Mouse (Mus musculus) kidney, adult 8-10 months (tissue): ENCODE data around the gene Slc17a3.
A peak's percentile ranks its signal among the peaks of the same experiment; 100 is the strongest.

Source experiments
- DNase-seq, 2 experiments: peaks; one replicate each; pipeline ENCODE4 v3.0.0; 2022

The Slc17a3 gene

DNA sequence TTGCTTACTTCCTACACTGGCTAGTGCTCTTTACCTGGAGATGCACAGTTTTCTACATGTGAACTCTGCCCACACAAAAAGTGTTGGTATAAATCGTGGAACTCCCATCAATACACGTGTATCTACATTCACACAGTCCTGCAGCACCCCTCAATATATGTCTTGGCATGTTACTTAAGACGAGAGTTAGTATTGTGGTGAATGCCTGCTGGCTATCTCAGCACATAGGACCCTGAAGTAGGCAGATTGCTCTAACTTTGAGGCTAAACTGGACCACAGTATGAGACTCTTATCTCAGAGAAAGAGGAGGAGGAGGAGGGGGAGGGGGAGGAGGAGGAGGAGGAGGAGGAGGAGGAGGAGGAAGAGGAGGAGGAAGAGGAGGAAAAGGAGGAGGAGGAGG lies 39.9 kb downstream of the Slc17a3 start:
- no peak for DNase-seq

DNA sequence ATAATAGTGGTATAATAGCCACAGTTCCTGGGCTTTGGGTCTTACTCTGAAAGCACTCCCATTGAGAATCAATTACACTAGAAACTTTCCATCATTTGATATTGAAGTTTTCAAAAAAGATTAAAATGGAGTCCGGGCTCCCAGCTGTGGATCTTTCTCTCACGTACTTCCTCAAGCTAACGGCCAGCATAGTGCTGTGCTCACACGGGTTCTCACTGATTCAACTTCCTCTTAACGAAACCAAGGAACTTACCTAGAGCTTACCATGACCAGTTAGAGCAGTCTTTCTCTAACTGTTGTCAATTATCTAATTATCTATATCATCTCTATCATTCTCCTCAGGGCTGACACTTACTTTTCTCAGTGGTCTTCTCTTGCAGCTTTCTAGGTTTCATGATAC lies 40.4 kb downstream of the Slc17a3 start:
- no peak for DNase-seq

- DNase-seq, result no peak
Observed at GRCm38 (mm10) chr13:23885540-23885939, 46.3 kb downstream of the Slc17a3 start.

DNA sequence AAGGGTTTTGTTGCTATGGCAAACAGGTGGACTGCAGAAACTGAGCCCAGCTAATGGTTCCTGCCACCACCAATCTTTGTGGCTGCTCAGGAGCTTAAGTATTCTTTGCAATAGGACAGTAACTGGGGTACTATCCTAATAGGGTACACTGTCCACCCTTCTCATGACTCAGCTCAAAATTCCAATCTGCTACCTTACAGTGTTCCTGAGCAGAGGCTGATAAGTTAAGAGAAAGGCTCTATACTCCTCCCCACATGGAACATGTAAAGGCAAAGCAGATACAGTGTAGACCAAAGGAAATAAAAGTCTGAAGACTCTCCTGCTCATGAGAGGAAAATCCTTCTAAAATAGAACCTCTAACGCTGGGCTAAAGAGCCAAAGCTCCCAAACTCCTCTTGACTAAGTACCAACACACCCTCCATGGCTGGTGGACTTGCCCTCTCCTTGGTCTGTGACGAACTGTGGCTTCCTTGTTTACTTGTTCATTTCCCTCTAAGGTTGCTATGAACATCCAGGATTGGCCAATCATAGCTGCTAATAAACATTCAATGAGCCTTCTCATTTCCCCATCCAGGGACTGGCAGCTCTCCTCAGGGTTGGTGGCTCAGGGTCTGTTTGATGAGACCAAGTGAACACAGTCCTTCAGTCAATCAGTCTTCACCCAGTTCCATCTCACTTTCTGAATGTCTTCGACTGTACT lies 47.9 kb downstream of the Slc17a3 start:
- no peak for DNase-seq

DNA sequence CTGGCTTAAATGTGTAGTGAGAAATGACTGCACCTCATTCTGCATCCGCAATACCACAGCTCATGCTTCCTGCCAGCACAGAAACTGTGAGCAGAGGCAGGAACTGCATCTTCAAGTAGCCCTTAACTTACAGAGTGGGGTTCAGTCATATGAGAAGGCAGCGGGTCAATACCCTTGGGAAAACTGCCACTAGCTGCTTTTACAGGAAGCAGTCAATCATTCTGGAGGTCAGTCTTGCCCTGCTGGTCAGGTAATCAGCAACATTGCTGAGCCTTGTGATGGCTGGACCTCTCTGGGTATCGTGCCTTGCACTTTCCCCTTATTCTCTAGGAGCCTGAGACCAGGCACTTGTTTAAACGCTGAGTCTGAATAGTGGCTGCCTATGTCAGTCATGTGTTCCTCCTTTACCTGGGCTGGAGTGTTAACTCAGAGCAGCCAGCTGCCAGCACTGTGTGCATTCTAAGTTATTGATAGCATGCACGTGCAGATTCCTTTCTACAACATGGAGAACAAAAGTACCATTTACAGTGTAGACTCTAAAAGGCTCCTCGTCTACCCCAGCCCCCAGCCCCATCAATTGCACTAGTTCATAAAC lies 49.9 kb downstream of the Slc17a3 start:
- peak; percentile 66 to 75 for DNase-seq

- DNase-seq, result no peak
Observed at GRCm38 (mm10) chr13:23892592-23893268, 53.5 kb downstream of the Slc17a3 start.

- DNase-seq, result no peak
Observed at GRCm38 (mm10) chr13:23893269-23893593, 54.0 kb downstream of the Slc17a3 start.

DNA sequence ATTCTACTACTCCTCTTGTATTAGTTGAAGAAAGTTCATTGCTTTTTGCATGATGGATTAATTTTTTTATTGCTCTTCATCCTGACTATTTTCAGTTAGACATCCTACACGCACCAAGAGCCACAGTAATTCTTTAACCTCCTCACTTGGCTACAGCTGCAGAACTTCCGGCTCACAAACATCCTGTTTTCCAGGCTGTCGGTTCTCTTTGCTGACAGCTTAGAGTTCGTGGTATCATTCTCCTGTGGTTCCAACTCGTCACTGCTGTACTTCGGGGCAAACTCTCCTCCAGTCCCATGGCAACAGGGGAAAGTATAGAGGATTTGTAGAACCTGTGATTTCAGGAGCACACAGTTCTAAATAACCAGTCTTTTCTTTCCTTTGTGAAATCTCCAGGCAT lies 59.0 kb downstream of the Slc17a3 start:
- DNase-seq, result no peak

GRCm38 (mm10) chr13:23906906-23907305 lies 67.7 kb downstream of the Slc17a3 start:
- no peak for DNase-seq

DNA sequence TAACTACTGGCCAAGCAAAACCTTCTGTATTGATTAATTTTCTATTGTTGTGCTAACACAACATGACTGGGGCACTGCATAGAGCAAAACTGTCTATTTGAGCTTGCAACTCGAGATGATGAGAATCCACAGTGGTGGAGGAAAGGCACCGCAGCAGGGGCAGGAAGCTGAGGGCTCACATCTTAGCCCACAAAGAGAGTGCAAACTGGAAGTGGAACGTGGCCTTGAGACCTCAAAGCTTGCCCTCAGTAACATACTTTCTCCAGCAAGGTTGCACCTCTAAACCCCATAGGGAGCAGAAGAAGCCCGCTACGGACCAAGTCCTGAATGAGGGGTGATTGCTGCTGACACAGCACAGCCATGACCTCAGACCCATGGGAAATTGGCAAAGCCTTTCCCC lies 70.9 kb downstream of the Slc17a3 start:
- DNase-seq, result no peak
